Mouse (Mus musculus): ENCODE measurements around the gene Thnsl2.

DNA sequence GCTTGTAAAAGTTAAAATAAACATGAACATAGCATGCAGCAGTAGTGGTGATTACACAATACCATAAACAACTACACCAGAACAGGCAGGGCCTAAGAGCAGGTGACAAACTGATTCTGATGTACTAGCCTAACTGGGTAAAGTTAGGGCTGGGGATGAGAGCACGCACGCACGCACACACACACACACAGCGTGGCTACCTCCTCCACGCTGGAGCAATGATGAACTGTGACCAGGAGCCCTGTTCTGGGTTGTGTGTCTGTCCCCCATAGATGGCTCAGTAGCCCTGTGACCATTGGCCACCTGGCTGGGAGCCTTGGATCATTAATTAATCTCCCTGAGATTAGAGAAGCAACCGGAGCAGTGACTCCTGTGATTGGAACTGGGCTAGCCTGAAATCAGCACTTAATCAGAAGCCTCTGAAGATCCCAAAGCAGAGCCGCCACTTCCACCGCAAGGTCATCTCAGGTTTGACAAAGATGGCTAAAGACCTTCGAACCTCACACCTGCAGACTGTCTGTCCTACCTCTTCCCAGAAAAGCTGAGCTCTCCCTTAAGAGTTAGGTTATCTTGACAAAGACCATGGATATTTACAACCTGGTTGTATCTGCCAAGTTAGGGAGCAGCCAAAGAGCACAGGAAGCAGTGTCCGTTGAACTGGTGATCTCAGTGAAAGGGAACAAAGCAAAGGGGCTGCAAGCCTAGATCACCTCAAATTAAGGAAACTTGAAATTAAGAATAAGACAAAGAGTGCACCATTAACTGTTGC, 28.8 kb upstream of the Thnsl2 start:
- TF ChIP-seq GATA1 (IDR thresholded peaks at IDR 0.05; ENCODE audit: borderline replicate concordance, low read length): no peak
- TF ChIP-seq FLI1 (IDR thresholded peaks at IDR 0.05; ENCODE audit: low read length): no peak
